Mouse (Mus musculus): ENCODE results near the gene Smc5.

- no peak for TF ChIP-seq CTCF (IDR thresholded peaks at IDR 0.05; ENCODE audit: insufficient read depth, low read depth, low read length)
- TF ChIP-seq POLR2A (IDR thresholded peaks at IDR 0.05; ENCODE audit: insufficient read depth, low read depth, low read length), result no peak
Measured at GRCm38 (mm10) chr19:23187732-23188131, 86.0 kb downstream of the Smc5 start.

Measured in olfactory bulb, adult 2 months (tissue).